Mouse (Mus musculus) bone marrow macrophage, adult 2 months (primary cell): Measurements from ENCODE around the gene Tspan5.

ENCODE experiments used
- CTCF ChIP-seq: IDR thresholded peaks from 2 replicates; pipeline ENCODE4 v1.5.1; 2012; ENCODE audit warnings: low read depth, mild to moderate bottlenecking, low read length, moderate library complexity
- POLR2A ChIP-seq: IDR thresholded peaks from 2 replicates; pipeline ENCODE4 v1.6.1; 2012; ENCODE audit warnings: mild to moderate bottlenecking, low read depth, low read length, borderline replicate concordance

GRCm38 (mm10) chr3:138703399-138703798 lies 38.6 kb upstream of the Tspan5 start:
- TF ChIP-seq CTCF, result no peak
- no peak for TF ChIP-seq POLR2A
